Mouse (Mus musculus) MEL (cell line): ENCODE measurements around the gene Tmem212. TPM values are rescaled to one million over a fixed set of nuclear protein-coding genes. Genes with fewer than 3 reads are reported as not detected.

ENCODE experiments used
- DNase-seq: peaks from one replicate; pipeline ENCODE4 v3.0.0; 2011; ENCODE audit warnings: low read depth, low spot score
- H3K27ac ChIP-seq: 2 replicates; pipeline ENCODE4 v1.5.1; 2012; ENCODE audit warnings: low read depth, mild to moderate bottlenecking, control low read depth, low read length, moderate library complexity; ENCODE audit not compliant: control insufficient read depth
- H3K27me3 ChIP-seq, 2 experiments: fragments of 150-350 bp in 1 of 2; sonication (generic) in 1 of 2; 2 replicates each; pipeline ENCODE4 v1.6.1; 2012; ENCODE audit warnings: low read length in 2 of 2, mild to moderate bottlenecking in 2 of 2, improper control_type of control experiment in 1 of 2, moderate library complexity in 1 of 2; ENCODE audit not compliant: insufficient read depth in 2 of 2, control insufficient read depth in 1 of 2
- H3K36me3 ChIP-seq, 2 experiments: 2 replicates each; pipeline ENCODE4 v1.6.1; 2012 to 2014; ENCODE audit warnings: low read length in 2 of 2, improper control_type of control experiment in 1 of 2, inconsistent platforms in 1 of 2, mild to moderate bottlenecking in 1 of 2; ENCODE audit not compliant: insufficient read depth in 2 of 2, control insufficient read depth in 1 of 2
- H3K4me1 ChIP-seq, 2 experiments: fragments of 150-350 bp in 1 of 2; sonication (generic) in 1 of 2; 2 replicates each; pipeline ENCODE4 v1.6.1; 2012; ENCODE audit warnings: low read length in 2 of 2, improper control_type of control experiment in 1 of 2, mild to moderate bottlenecking in 1 of 2; ENCODE audit not compliant: insufficient read depth in 2 of 2, control insufficient read depth in 1 of 2
- H3K4me3 ChIP-seq, 2 experiments: fragments of 150-350 bp in 1 of 2; sonication (generic) in 1 of 2; 2 replicates each; pipeline ENCODE4 v1.5.1; 2012; ENCODE audit warnings: low read depth in 2 of 2, low read length in 2 of 2, mild to moderate bottlenecking in 2 of 2, moderate library complexity in 2 of 2, control low read depth in 1 of 2, improper control_type of control experiment in 1 of 2; ENCODE audit not compliant: control insufficient read depth in 1 of 2, insufficient read depth in 1 of 2
- H3K79me2 ChIP-seq: 2 replicates; pipeline ENCODE4 v1.6.1; 2012; ENCODE audit warnings: mild to moderate bottlenecking, low read length, moderate library complexity; ENCODE audit not compliant: control insufficient read depth, poor library complexity, insufficient read depth
- H3K9ac ChIP-seq: 2 replicates; pipeline ENCODE4 v1.6.1; 2012; ENCODE audit warnings: low read depth, mild to moderate bottlenecking, control low read depth, low read length, moderate library complexity; ENCODE audit not compliant: control insufficient read depth, poor library complexity, severe bottlenecking
- H3K9me3 ChIP-seq: fragments of 150-350 bp; sonication (generic); replicated peaks from 2 replicates; pipeline ENCODE4 v1.6.1; 2012; ENCODE audit warnings: mild to moderate bottlenecking, low read length, improper control_type of control experiment, moderate library complexity; ENCODE audit not compliant: insufficient read depth
- BHLHE40 ChIP-seq: IDR thresholded peaks from 2 replicates; pipeline ENCODE4 v1.6.1; 2012; ENCODE audit warnings: low read depth, mild to moderate bottlenecking, inconsistent platforms, low read length, improper control_type of control experiment, borderline replicate concordance
- CTCF ChIP-seq, 3 experiments: IDR thresholded peaks in 2 of 3; conservative IDR thresholded peaks in 1 of 3; 2 replicates each; pipeline ENCODE4 v1.5.1; 2011 to 2012; ENCODE audit warnings: low read length in 3 of 3, low read depth in 2 of 3, mild to moderate bottlenecking in 2 of 3, improper control_type of control experiment in 1 of 3, inconsistent platforms in 1 of 3, mixed read lengths in 1 of 3, moderate library complexity in 1 of 3; ENCODE audit not compliant: control insufficient read depth in 1 of 3, insufficient read depth in 1 of 3, poor library complexity in 1 of 3, severe bottlenecking in 1 of 3
- GATA1 ChIP-seq: IDR thresholded peaks from 2 replicates; pipeline ENCODE4 v1.6.1; 2011; ENCODE audit warnings: low read depth, low read length, improper control_type of control experiment
- HCFC1 ChIP-seq: IDR thresholded peaks from 2 replicates; pipeline ENCODE4 v1.6.1; 2012; ENCODE audit warnings: low read depth, mild to moderate bottlenecking, inconsistent platforms, low read length, improper control_type of control experiment, moderate library complexity
- KAT2A ChIP-seq: conservative IDR thresholded peaks from 2 replicates; pipeline ENCODE4 v1.6.1; 2012; ENCODE audit warnings: low read depth, low read length, improper control_type of control experiment, inconsistent platforms
- MAX ChIP-seq: IDR thresholded peaks from 2 replicates; pipeline ENCODE4 v1.6.1; 2011; ENCODE audit warnings: low read length, improper control_type of control experiment
- MAZ ChIP-seq: IDR thresholded peaks from 2 replicates; pipeline ENCODE4 v1.6.1; 2012; ENCODE audit warnings: low read depth, mild to moderate bottlenecking, inconsistent platforms, low read length, improper control_type of control experiment
- MEF2A ChIP-seq: IDR thresholded peaks from 2 replicates; pipeline ENCODE4 v1.6.1; 2014; ENCODE audit warnings: low read depth, mild to moderate bottlenecking, inconsistent platforms, low read length, improper control_type of control experiment; ENCODE audit not compliant: poor library complexity, insufficient replicate concordance, severe bottlenecking; ENCODE audit errors: extremely low read depth
- MYB ChIP-seq: IDR thresholded peaks from 2 replicates; pipeline ENCODE4 v1.6.1; 2011; ENCODE audit warnings: mild to moderate bottlenecking, low read depth, low read length, improper control_type of control experiment
- NELFE ChIP-seq: IDR thresholded peaks from 2 replicates; pipeline ENCODE4 v1.6.1; 2011; ENCODE audit warnings: low read depth, low read length, improper control_type of control experiment
- NRF1 ChIP-seq: IDR thresholded peaks from 2 replicates; pipeline ENCODE4 v1.6.1; 2014; ENCODE audit warnings: low read depth, mild to moderate bottlenecking, inconsistent platforms, low read length, improper control_type of control experiment, moderate library complexity; ENCODE audit not compliant: poor library complexity, insufficient read depth, severe bottlenecking
- POLR2A ChIP-seq, 2 experiments: IDR thresholded peaks; 2 replicates each; pipeline ENCODE4 v1.6.1; 2011 to 2012; ENCODE audit warnings: low read length in 2 of 2, mild to moderate bottlenecking in 2 of 2, control low read depth in 1 of 2, improper control_type of control experiment in 1 of 2, low read depth in 1 of 2, moderate library complexity in 1 of 2; ENCODE audit not compliant: control insufficient read depth in 1 of 2, insufficient read depth in 1 of 2, poor library complexity in 1 of 2
- POLR2AphosphoS5 ChIP-seq: IDR thresholded peaks from 2 replicates; pipeline ENCODE4 v1.6.1; 2012; ENCODE audit warnings: low read depth, borderline replicate concordance, mild to moderate bottlenecking, inconsistent platforms, low read length, moderate library complexity, mixed read lengths
- RCOR1 ChIP-seq: IDR thresholded peaks from 2 replicates; pipeline ENCODE4 v1.6.1; 2012; ENCODE audit warnings: low read depth, mild to moderate bottlenecking, inconsistent platforms, low read length, improper control_type of control experiment
- SIN3A ChIP-seq: IDR thresholded peaks from 2 replicates; pipeline ENCODE4 v1.6.1; 2012; ENCODE audit warnings: low read length, improper control_type of control experiment, inconsistent platforms
- SMC3 ChIP-seq: IDR thresholded peaks from 2 replicates; pipeline ENCODE4 v1.6.1; 2011; ENCODE audit warnings: low read depth, low read length, improper control_type of control experiment
- TAL1 ChIP-seq: IDR thresholded peaks from 2 replicates; pipeline ENCODE4 v1.6.1; 2012; ENCODE audit warnings: mild to moderate bottlenecking, inconsistent platforms, low read length, moderate library complexity, mixed read lengths
- USF2 ChIP-seq, 2 experiments: IDR thresholded peaks; 2 replicates each; pipeline ENCODE4 v1.6.1; 2011 to 2012; ENCODE audit warnings: improper control_type of control experiment in 2 of 2, low read length in 2 of 2, borderline replicate concordance in 1 of 2, inconsistent platforms in 1 of 2, low read depth in 1 of 2, mild to moderate bottlenecking in 1 of 2; ENCODE audit not compliant: insufficient read depth in 1 of 2
- ZNF384 ChIP-seq: IDR thresholded peaks from 2 replicates; pipeline ENCODE4 v1.6.1; 2012; ENCODE audit warnings: low read depth, mild to moderate bottlenecking, inconsistent platforms, low read length, improper control_type of control experiment
- polyA plus RNA-seq, 2 experiments: library from polyadenylated mRNA; stranded (reverse) in 1 of 2; unstranded in 1 of 2; fragments of >175 nt in 1 of 2; fragments of >200 nt in 1 of 2; gene quantifications; 2 replicates each; pipeline versions ENCODE4 v1.2.1 to v1.2.4; 2012; ENCODE audit warnings: low replicate concordance in 2 of 2, low read depth in 1 of 2; ENCODE audit not compliant: insufficient read length in 2 of 2, insufficient read depth in 1 of 2, missing spikeins in 1 of 2
- total RNA-seq: library from RNA; depleted of rRNA; stranded (reverse); fragments of 300-350 nt; gene quantifications from 2 replicates; pipeline ENCODE4 v1.2.3, GENCODE M21; 2012

Gene Tmem212
- total and polyA plus RNA-seq, 3 experiments = not detected

- H3K36me3 ChIP-seq = no peaks in the 10 kb centered on the region
- no peak overlapping the region for H3K27ac ChIP-seq
- TF ChIP-seq MEF2A = no peak
- H3K9ac ChIP-seq = no peak overlapping the region
- no peak for DNase-seq
- H3K27me3 ChIP-seq = no peaks in the 10 kb centered on the region
- H3K9me3 ChIP-seq = no peaks in the 10 kb centered on the region
- no peaks in the 10 kb centered on the region for H3K79me2 ChIP-seq
- no peak overlapping the region for H3K4me3 ChIP-seq
- H3K4me1 ChIP-seq = no peaks in the 10 kb centered on the region
These were observed 41.3 kb upstream of the Tmem212 start for GRCm38 (mm10) chr3:27937144-27938110.

- Histone ChIP-seq H3K4me1 (no peaks in the 10 kb centered on the region), H3K79me2 (no peaks in the 10 kb centered on the region), H3K9me3 (no peaks in the 10 kb centered on the region), H3K36me3 (no peaks in the 10 kb centered on the region), H3K4me3 (no peak overlapping the region), H3K27ac (no peak overlapping the region), H3K9ac (no peak overlapping the region), H3K27me3 (no peaks in the 10 kb centered on the region)
- no peak for DNase-seq
- TF ChIP-seq MAZ = no peak
These were observed 40.6 kb upstream of the Tmem212 start for GRCm38 (mm10) chr3:27936731-27937130.

GRCm38 (mm10) chr3:27935644-27936043 is 39.5 kb upstream of the Tmem212 start:
- Histone ChIP-seq H3K27ac (no peak overlapping the region), H3K9me3 (no peaks in the 10 kb centered on the region), H3K79me2 (no peaks in the 10 kb centered on the region), H3K4me1 (no peaks in the 10 kb centered on the region), H3K36me3 (no peaks in the 10 kb centered on the region), H3K9ac (no peak overlapping the region), H3K27me3 (no peaks in the 10 kb centered on the region), H3K4me3 (no peak overlapping the region)
- DNase-seq = no peak
- TF ChIP-seq MAZ = no peak
- TF ChIP-seq NELFE = no peak
- TF ChIP-seq RCOR1 = no peak
- TF ChIP-seq HCFC1 = no peak
- no peak for TF ChIP-seq GATA1
- TF ChIP-seq POLR2A (IDR thresholded peaks at IDR 0.05; ENCODE audit: control insufficient read depth in 1 of 2, insufficient read depth in 1 of 2, low read depth in 1 of 2, low read length in 2 of 2, poor library complexity in 1 of 2) = no peak
- TF ChIP-seq KAT2A = no peak
- no peak for TF ChIP-seq SIN3A
- TF ChIP-seq POLR2AphosphoS5 = no peak
- no peak for TF ChIP-seq USF2 (IDR thresholded peaks at IDR 0.05; ENCODE audit: borderline replicate concordance in 1 of 2, insufficient read depth in 1 of 2, low read depth in 1 of 2, low read length in 2 of 2)
- no peak for TF ChIP-seq TAL1
- TF ChIP-seq MAX = no peak
- no peak for TF ChIP-seq BHLHE40
- no peak for TF ChIP-seq MYB
- TF ChIP-seq NRF1 = no peak
- TF ChIP-seq ZNF384 = no peak
- no peak for TF ChIP-seq SMC3
- no peak for TF ChIP-seq CTCF (IDR thresholded peaks at IDR 0.05 in 2 of 3, conservative IDR thresholded peaks at IDR 0.05 in 1 of 3; ENCODE audit: control insufficient read depth in 1 of 3, insufficient read depth in 1 of 3, low read depth in 2 of 3, low read length in 3 of 3, poor library complexity in 1 of 3, severe bottlenecking in 1 of 3)
